Mouse (Mus musculus) stomach, postnatal 0 days (tissue): ENCODE results near the gene Akna. TPM values are rescaled to one million over a fixed set of nuclear protein-coding genes. Genes with fewer than 3 reads are reported as not detected.

Source experiments
- ATAC-seq: fragments of 200-750 bp; cut with Nextera tagmentation; 2 replicates; pipeline ENCODE4 v1.8.0; 2017; ENCODE audit not compliant: low FRiP score, low TSS enrichment
- DNase-seq: peaks from one replicate; pipeline ENCODE4 v3.0.0-alpha.2; 2016; ENCODE audit warnings: low spot score
- H3K27ac ChIP-seq: fragments of 300-500 bp; sonication (generic); replicated peaks from 2 replicates; pipeline ENCODE4 v1.5.1; 2014; ENCODE audit warnings: mild to moderate bottlenecking, control low read depth
- H3K27me3 ChIP-seq: fragments of 300-500 bp; sonication (generic); 2 replicates; pipeline ENCODE4 v1.6.1; 2014; ENCODE audit warnings: low read length; ENCODE audit not compliant: control insufficient read depth, insufficient read depth
- H3K36me3 ChIP-seq: fragments of 300-500 bp; sonication (generic); 2 replicates; pipeline ENCODE4 v1.6.1; 2014; ENCODE audit warnings: low read length, mixed read lengths; ENCODE audit not compliant: control insufficient read depth, insufficient read depth
- H3K4me1 ChIP-seq: fragments of 300-500 bp; sonication (generic); replicated peaks from 2 replicates; pipeline ENCODE4 v1.6.1; 2014; ENCODE audit warnings: antibody characterized with exemption; ENCODE audit not compliant: control insufficient read depth, insufficient read depth
- H3K4me2 ChIP-seq: fragments of 300-500 bp; sonication (generic); replicated peaks from 2 replicates; pipeline ENCODE4 v1.6.1; 2014; ENCODE audit warnings: low read depth, mild to moderate bottlenecking, control low read depth, moderate library complexity
- H3K4me3 ChIP-seq: fragments of 300-500 bp; sonication (generic); 2 replicates; pipeline ENCODE4 v1.5.1; 2014; ENCODE audit warnings: low read depth, low read length, control low read depth
- H3K9ac ChIP-seq: fragments of 300-500 bp; sonication (generic); 2 replicates; pipeline ENCODE4 v1.6.1; 2014; ENCODE audit warnings: mild to moderate bottlenecking, low read length, control low read depth, mixed read lengths
- H3K9me3 ChIP-seq: fragments of 300-500 bp; sonication (generic); 2 replicates; pipeline ENCODE4 v1.6.1; 2016; ENCODE audit warnings: low read length; ENCODE audit not compliant: control insufficient read depth
- CTCF ChIP-seq: IDR thresholded peaks from 2 replicates; pipeline ENCODE4 v1.5.1; 2016; ENCODE audit warnings: antibody characterized with exemption, low read depth, mild to moderate bottlenecking, moderate library complexity
- EP300 ChIP-seq: optimal IDR thresholded peaks from 2 replicates; pipeline ENCODE3; 2016; ENCODE audit warnings: antibody characterized with exemption
- WGBS: fragments of 180-500 bp; shearing (Covaris S2); extraction: QIAGEN DNeasy Blood & Tissue Kit; methylation state at CpG from one replicate; pipeline ENCODE4 v1.1.7; 2014; 5-methylcytosine and 5-hydroxymethylcytosine counted together
- polyA plus RNA-seq: library from polyadenylated mRNA; unstranded; fragments of >200 nt; fragmentation: Nextera tagmentation; extraction: Ambion mirVana; gene quantifications from 2 replicates; pipeline ENCODE4 v1.2.1, GENCODE M21; 2015

The Akna gene
- polyA plus RNA-seq, 1 experiment from 2014 or later = 2.0 TPM

- Histone ChIP-seq H3K9ac (no peak overlapping the region), H3K27ac (no peak overlapping the region), H3K27me3 (no peaks in the 10 kb centered on the region), H3K9me3 (no peaks in the 10 kb centered on the region), H3K36me3 (no peaks in the 10 kb centered on the region), H3K4me2 (no peak overlapping the region), H3K4me1 (no peaks in the 10 kb centered on the region), H3K4me3 (no peak overlapping the region)
- no peak for TF ChIP-seq CTCF
- TF ChIP-seq EP300 = no peak
- ATAC-seq (no peak), DNase-seq (no peak)
- 94% methylated on average over 7 of the region's 7 CpGs for WGBS
Measured at GRCm38 (mm10) chr4:63441616-63442015, 38.5 kb upstream of the Akna start.

DNA sequence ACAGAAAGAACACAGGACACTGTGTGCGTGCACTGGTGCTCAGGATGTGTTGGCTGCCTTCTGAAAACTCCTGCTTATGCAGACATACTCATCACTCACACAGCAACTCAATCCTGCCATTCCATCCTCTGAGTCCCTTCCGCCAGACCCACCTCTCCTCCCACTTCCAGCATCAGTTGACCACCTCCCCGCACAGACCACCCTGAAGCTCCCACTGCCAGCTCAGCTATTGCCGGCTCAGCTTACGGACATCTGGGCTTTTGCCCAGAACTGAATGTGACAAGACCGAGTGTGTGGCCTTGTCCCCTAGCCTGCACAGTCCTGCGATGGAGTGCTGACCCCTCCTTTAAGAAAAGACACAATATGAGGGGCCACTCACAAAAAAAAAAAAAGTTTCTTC lies 37.1 kb upstream of the Akna start:
- ATAC-seq (no peak), DNase-seq (no peak)
- no peak overlapping the region for H3K27ac ChIP-seq
- no peak overlapping the region for H3K4me3 ChIP-seq
- H3K27me3 ChIP-seq = no peaks in the 10 kb centered on the region
- 59% methylated on average over 7 of the region's 7 CpGs for WGBS
- TF ChIP-seq CTCF = no peak
- no peak for TF ChIP-seq EP300
- no peaks in the 10 kb centered on the region for H3K4me1 ChIP-seq
- H3K36me3 ChIP-seq = no peaks in the 10 kb centered on the region
- H3K9ac ChIP-seq = no peak overlapping the region
- H3K9me3 ChIP-seq = no peaks in the 10 kb centered on the region
- H3K4me2 ChIP-seq = no peak overlapping the region

DNA sequence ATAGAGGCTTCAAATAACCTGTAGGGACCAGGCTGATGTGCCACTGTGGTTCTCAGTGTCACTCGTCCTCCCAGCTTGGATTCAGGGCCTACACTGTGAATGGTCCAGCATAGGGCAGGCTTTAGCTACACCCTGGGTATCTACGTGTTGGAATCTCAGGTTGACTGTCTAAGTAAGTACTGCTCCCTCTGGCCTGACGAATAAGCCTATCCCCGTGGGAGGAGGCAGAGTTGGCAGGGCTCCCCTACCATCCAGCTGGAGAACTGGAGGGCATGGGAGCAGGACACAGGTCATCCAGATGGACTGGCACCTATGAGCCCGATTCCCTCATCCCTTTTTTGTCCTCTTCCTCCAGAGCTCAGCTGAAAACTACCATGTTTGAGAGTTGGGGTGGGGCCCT lies 34.8 kb upstream of the Akna start:
- no peaks in the 10 kb centered on the region for H3K36me3 ChIP-seq
- no peaks in the 10 kb centered on the region for H3K4me1 ChIP-seq
- no peak overlapping the region for H3K4me2 ChIP-seq
- DNase-seq = no peak
- H3K4me3 ChIP-seq = no peak overlapping the region
- WGBS = 77% methylated on average over 5 of the region's 5 CpGs
- TF ChIP-seq CTCF (no peak), EP300 (no peak)
- no peak overlapping the region for H3K9ac ChIP-seq
- no peak overlapping the region for H3K27ac ChIP-seq
- H3K27me3 ChIP-seq = no peaks in the 10 kb centered on the region
- no peak for ATAC-seq
- no peaks in the 10 kb centered on the region for H3K9me3 ChIP-seq

GRCm38 (mm10) chr4:63437119-63437815 lies 34.1 kb upstream of the Akna start:
- WGBS = 44% methylated on average over 16 of the region's 16 CpGs
- no peaks in the 10 kb centered on the region for H3K27me3 ChIP-seq
- H3K4me1 ChIP-seq = no peaks in the 10 kb centered on the region
- H3K36me3 ChIP-seq = no peaks in the 10 kb centered on the region
- DNase-seq (no peak), ATAC-seq (no peak)
- no peak for TF ChIP-seq EP300
- no peak for TF ChIP-seq CTCF
- no peak overlapping the region for H3K4me3 ChIP-seq
- H3K9me3 ChIP-seq = no peaks in the 10 kb centered on the region
- H3K4me2 ChIP-seq = no peak overlapping the region
- H3K9ac ChIP-seq = no peak overlapping the region
- H3K27ac ChIP-seq = no peak overlapping the region

GRCm38 (mm10) chr4:63435402-63435801 lies 32.2 kb upstream of the Akna start:
- ATAC-seq (peak; percentile 31; the same call in 1 of the 2 replicates), DNase-seq (no peak)
- TF ChIP-seq CTCF = no peak
- TF ChIP-seq EP300 = no peak
- no peak overlapping the region for H3K27ac ChIP-seq
- no peak overlapping the region for H3K4me2 ChIP-seq
- no peaks in the 10 kb centered on the region for H3K9me3 ChIP-seq
- no peaks in the 10 kb centered on the region for H3K27me3 ChIP-seq
- no peak overlapping the region for H3K4me3 ChIP-seq
- WGBS = 83% methylated on average over 9 of the region's 9 CpGs
- no peaks in the 10 kb centered on the region for H3K4me1 ChIP-seq
- H3K9ac ChIP-seq = no peak overlapping the region
- H3K36me3 ChIP-seq = no peaks in the 10 kb centered on the region

GRCm38 (mm10) chr4:63431098-63431497 lies 27.9 kb upstream of the Akna start:
- 52% methylated on average over 5 of the region's 5 CpGs for WGBS
- no peaks in the 10 kb centered on the region for H3K9me3 ChIP-seq
- DNase-seq = no peak
- no peaks in the 10 kb centered on the region for H3K27me3 ChIP-seq
- H3K36me3 ChIP-seq = no peaks in the 10 kb centered on the region
- no peak overlapping the region for H3K4me2 ChIP-seq
- H3K4me3 ChIP-seq = no peak overlapping the region
- no peaks in the 10 kb centered on the region for H3K4me1 ChIP-seq
- no peak overlapping the region for H3K27ac ChIP-seq
- TF ChIP-seq EP300 = no peak
- no peak overlapping the region for H3K9ac ChIP-seq
- no peak for ATAC-seq
